Mouse (Mus musculus): ENCODE results near the gene Hist1h2bn.

GRCm38 (mm10) chr13:21779767-21780731, 26.1 kb downstream of the Hist1h2bn start, which contains the start of gene Hist1h1b:
- TF ChIP-seq USF1 (IDR thresholded peaks at IDR 0.05; ENCODE audit: low read depth) (no peak), POLR2A (IDR thresholded peaks at IDR 0.05; ENCODE audit: insufficient read length, low read depth) (peak; percentile 99), MAX (IDR thresholded peaks at IDR 0.05; ENCODE audit: low read depth) (no peak), MYOD1 (IDR thresholded peaks at IDR 0.05; ENCODE audit: control insufficient read depth in 1 of 3, insufficient read length in 2 of 3, low read depth in 2 of 3) (no peak), MYOG (IDR thresholded peaks at IDR 0.05; ENCODE audit: control insufficient read depth in 1 of 3, insufficient read depth in 1 of 3, insufficient read length in 2 of 3, low read depth in 2 of 3) (no peak), TCF12 (IDR thresholded peaks at IDR 0.05; ENCODE audit: insufficient read depth, poor library complexity, severe bottlenecking) (no peak), E2F4 (IDR thresholded peaks at IDR 0.05; ENCODE audit: insufficient read depth) (no peak), REST (IDR thresholded peaks at IDR 0.05; ENCODE audit: insufficient read depth, insufficient read length) (no peak), CEBPB (IDR thresholded peaks at IDR 0.05; ENCODE audit: insufficient read depth, poor library complexity, severe bottlenecking) (no peak), SRF (IDR thresholded peaks at IDR 0.05; ENCODE audit: control insufficient read depth, insufficient read length, low read depth) (no peak), POLR2AphosphoS2 (IDR thresholded peaks at IDR 0.05; ENCODE audit: insufficient read length, low read depth) (peak; percentile 99)
